Mouse (Mus musculus) embryonic facial prominence, embryonic 11.5 days (tissue): ENCODE results near the gene Vil1. TPM values are rescaled to one million over a fixed set of nuclear protein-coding genes. Genes with fewer than 3 reads are reported as not detected.

Experiments used
- ATAC-seq: fragments of 200-750 bp; cut with Nextera tagmentation; replicated peaks from 2 replicates; pipeline ENCODE4 v1.8.0; 2017; ENCODE audit warnings: low read depth; ENCODE audit not compliant: insufficient number of reproducible peaks, low FRiP score, low TSS enrichment
- DNase-seq: peaks from one replicate; pipeline ENCODE4 v3.0.0-alpha.2; 2015; ENCODE audit warnings: low spot score
- H3K27ac ChIP-seq: fragments of 300-500 bp; sonication (generic); replicated peaks from 2 replicates; pipeline ENCODE4 v1.5.1; 2014; ENCODE audit warnings: mild to moderate bottlenecking, low read depth, low read length, control low read depth
- H3K27me3 ChIP-seq: fragments of 300-500 bp; sonication (generic); 2 replicates; pipeline ENCODE4 v1.6.1; 2014; ENCODE audit warnings: mild to moderate bottlenecking, low read length, moderate library complexity, mixed read lengths; ENCODE audit not compliant: control insufficient read depth, insufficient read depth
- H3K36me3 ChIP-seq: fragments of 300-500 bp; sonication (generic); replicated peaks from 2 replicates; pipeline ENCODE4 v1.6.1; 2014; ENCODE audit warnings: low read depth, mild to moderate bottlenecking, low read length, moderate library complexity, mixed read lengths; ENCODE audit not compliant: control insufficient read depth, insufficient read depth
- H3K4me1 ChIP-seq: fragments of 300-500 bp; sonication (generic); 2 replicates; pipeline ENCODE4 v1.6.1; 2014; ENCODE audit warnings: low read length, mixed read lengths; ENCODE audit not compliant: control insufficient read depth, insufficient read depth
- H3K4me2 ChIP-seq: fragments of 300-500 bp; sonication (generic); 2 replicates; pipeline ENCODE4 v1.6.1; 2014; ENCODE audit warnings: low read depth, mild to moderate bottlenecking, control low read depth, low read length, moderate library complexity
- H3K4me3 ChIP-seq: fragments of 300-500 bp; sonication (generic); 2 replicates; pipeline ENCODE4 v1.5.1; 2014; ENCODE audit warnings: low read depth, low read length, control low read depth
- H3K9ac ChIP-seq: fragments of 300-500 bp; sonication (generic); replicated peaks from 2 replicates; pipeline ENCODE4 v1.6.1; 2014; ENCODE audit warnings: mild to moderate bottlenecking, control low read depth, low read length
- H3K9me3 ChIP-seq: fragments of 300-500 bp; sonication (generic); replicated peaks from 2 replicates; pipeline ENCODE4 v1.6.1; 2016; ENCODE audit warnings: mild to moderate bottlenecking, low read length, inconsistent platforms, mixed read lengths; ENCODE audit not compliant: control insufficient read depth
- WGBS: fragments of 180-500 bp; shearing (Covaris S2); extraction: QIAGEN DNeasy Blood & Tissue Kit; methylation state at CpG from one replicate; pipeline ENCODE4 v1.1.7; 2014; 5-methylcytosine and 5-hydroxymethylcytosine counted together
- polyA plus RNA-seq: library from polyadenylated mRNA; unstranded; fragments of >200 nt; fragmentation: Nextera tagmentation; extraction: Ambion mirVana; gene quantifications from 2 replicates; pipeline ENCODE4 v1.2.1, GENCODE M21; 2014

Vil1 gene
- polyA plus RNA-seq, 1 experiment from 2014 or later = 0.07 TPM

- Histone ChIP-seq H3K9ac (no peak overlapping the region), H3K4me2 (no peak overlapping the region), H3K36me3 (no peaks in the 10 kb centered on the region), H3K4me3 (no peak overlapping the region), H3K4me1 (no peaks in the 10 kb centered on the region), H3K9me3 (no peaks in the 10 kb centered on the region), H3K27ac (no peak overlapping the region), H3K27me3 (no peaks in the 10 kb centered on the region)
- DNase-seq = no peak
- no peak for ATAC-seq
- WGBS = 84% methylated on average over 13 of the region's 13 CpGs
Observed at GRCm38 (mm10) chr1:74383385-74383784, 25.8 kb upstream of the Vil1 start.

- WGBS = 91% methylated on average over 8 of the region's 8 CpGs
- DNase-seq (no peak), ATAC-seq (no peak)
- Histone ChIP-seq H3K27me3 (no peaks in the 10 kb centered on the region; the same call in 1 of the 2 replicates), H3K4me2 (no peak overlapping the region), H3K9me3 (no peaks in the 10 kb centered on the region), H3K4me1 (no peaks in the 10 kb centered on the region), H3K9ac (no peak overlapping the region), H3K27ac (no peak overlapping the region), H3K36me3 (no peaks in the 10 kb centered on the region), H3K4me3 (no peak overlapping the region)
Observed at GRCm38 (mm10) chr1:74384525-74384924, 24.7 kb upstream of the Vil1 start.

GRCm38 (mm10) chr1:74385064-74385463 is 24.1 kb upstream of the Vil1 start:
- DNase-seq = no peak
- H3K27me3 ChIP-seq = peaks cover 2% of the 10 kb centered on the region; the same call in 1 of the 2 replicates
- WGBS = 92% methylated on average over 9 of the region's 10 CpGs
- no peaks in the 10 kb centered on the region for H3K36me3 ChIP-seq
- no peak overlapping the region for H3K4me3 ChIP-seq
- no peaks in the 10 kb centered on the region for H3K9me3 ChIP-seq
- H3K4me2 ChIP-seq = no peak overlapping the region
- no peak overlapping the region for H3K9ac ChIP-seq
- H3K4me1 ChIP-seq = peaks cover 1% of the 10 kb centered on the region; the same call in 1 of the 2 replicates
- ATAC-seq = no peak
- no peak overlapping the region for H3K27ac ChIP-seq

GRCm38 (mm10) chr1:74385531-74385930 is 23.6 kb upstream of the Vil1 start:
- Histone ChIP-seq H3K4me1 (peaks cover 3% of the 10 kb centered on the region; the same call in 1 of the 2 replicates), H3K4me3 (no peak overlapping the region), H3K27me3 (peaks cover 2% of the 10 kb centered on the region; the same call in 1 of the 2 replicates), H3K27ac (no peak overlapping the region), H3K4me2 (no peak overlapping the region), H3K36me3 (no peaks in the 10 kb centered on the region), H3K9ac (no peak overlapping the region), H3K9me3 (no peaks in the 10 kb centered on the region)
- DNase-seq = no peak
- WGBS = 89% methylated on average over 8 of the region's 8 CpGs
- no peak for ATAC-seq

- no peaks in the 10 kb centered on the region for H3K36me3 ChIP-seq
- peak overlapping the region; percentile 55 for H3K4me2 ChIP-seq
- peaks cover 3% of the 10 kb centered on the region; the same call in 1 of the 2 replicates for H3K4me1 ChIP-seq
- peaks cover 2% of the 10 kb centered on the region; the same call in 1 of the 2 replicates for H3K27me3 ChIP-seq
- no peaks in the 10 kb centered on the region for H3K9me3 ChIP-seq
- peak overlapping the region; percentile 41 for H3K4me3 ChIP-seq
- DNase-seq = no peak
- H3K9ac ChIP-seq = peak overlapping the region; percentile 70
- WGBS = 47% methylated on average over 7 of the region's 10 CpGs
- peak overlapping the region; percentile 91 for H3K27ac ChIP-seq
- ATAC-seq = no peak
Observed at GRCm38 (mm10) chr1:74386363-74386713, 22.8 kb upstream of the Vil1 start.

- peak overlapping the region; percentile 41 for H3K4me3 ChIP-seq
- WGBS = 0% methylated on average over 26 of the region's 26 CpGs
- H3K27me3 ChIP-seq = peaks cover 2% of the 10 kb centered on the region; the same call in 1 of the 2 replicates
- H3K9me3 ChIP-seq = no peaks in the 10 kb centered on the region
- H3K27ac ChIP-seq = peak overlapping the region; percentile 91
- no peaks in the 10 kb centered on the region for H3K36me3 ChIP-seq
- peaks cover 3% of the 10 kb centered on the region; the same call in 1 of the 2 replicates for H3K4me1 ChIP-seq
- H3K9ac ChIP-seq = peak overlapping the region; percentile 70
- ATAC-seq (peak; percentile 93), DNase-seq (peak; percentile 97)
- H3K4me2 ChIP-seq = peak overlapping the region; percentile 55
Observed at GRCm38 (mm10) chr1:74386714-74387385, 22.3 kb upstream of the Vil1 start.

GRCm38 (mm10) chr1:74387386-74387988 is 21.7 kb upstream of the Vil1 start:
- Histone ChIP-seq H3K9me3 (no peaks in the 10 kb centered on the region), H3K4me2 (peak overlapping the region; percentile 55; the same call in 1 of the 2 replicates), H3K4me3 (peak overlapping the region; percentile 41), H3K36me3 (no peaks in the 10 kb centered on the region), H3K9ac (no peak overlapping the region; the same call in 1 of the 2 replicates), H3K27ac (peak overlapping the region; percentile 91; the same call in 1 of the 2 replicates), H3K4me1 (peaks cover 3% of the 10 kb centered on the region; the same call in 1 of the 2 replicates), H3K27me3 (peaks cover 2% of the 10 kb centered on the region; the same call in 1 of the 2 replicates)
- no peak for ATAC-seq
- WGBS = 56% methylated on average over 15 of the region's 15 CpGs
- DNase-seq = no peak

- WGBS = 81% methylated on average over 7 of the region's 7 CpGs
- DNase-seq = no peak
- no peak overlapping the region for H3K4me3 ChIP-seq
- peaks cover 2% of the 10 kb centered on the region; the same call in 1 of the 2 replicates for H3K27me3 ChIP-seq
- no peak for ATAC-seq
- H3K9me3 ChIP-seq = no peaks in the 10 kb centered on the region
- H3K4me1 ChIP-seq = peaks cover 3% of the 10 kb centered on the region; the same call in 1 of the 2 replicates
- H3K27ac ChIP-seq = no peak overlapping the region
- H3K9ac ChIP-seq = no peak overlapping the region
- H3K4me2 ChIP-seq = no peak overlapping the region
- no peaks in the 10 kb centered on the region for H3K36me3 ChIP-seq
Observed at GRCm38 (mm10) chr1:74388398-74388920, 20.7 kb upstream of the Vil1 start.
